Mouse (Mus musculus) thymus, postnatal 4 days (tissue): ENCODE measurements at regions not wholly inside any gene's neighbourhood (a gene's known extent, or its start where the extent isn't known, plus 50 kb on each side); places are given as distances from the start of the nearest gene placed in this dataset.

Source experiments
- DNase-seq: peaks from one replicate; pipeline ENCODE4 v3.0.0; 2021

DNA sequence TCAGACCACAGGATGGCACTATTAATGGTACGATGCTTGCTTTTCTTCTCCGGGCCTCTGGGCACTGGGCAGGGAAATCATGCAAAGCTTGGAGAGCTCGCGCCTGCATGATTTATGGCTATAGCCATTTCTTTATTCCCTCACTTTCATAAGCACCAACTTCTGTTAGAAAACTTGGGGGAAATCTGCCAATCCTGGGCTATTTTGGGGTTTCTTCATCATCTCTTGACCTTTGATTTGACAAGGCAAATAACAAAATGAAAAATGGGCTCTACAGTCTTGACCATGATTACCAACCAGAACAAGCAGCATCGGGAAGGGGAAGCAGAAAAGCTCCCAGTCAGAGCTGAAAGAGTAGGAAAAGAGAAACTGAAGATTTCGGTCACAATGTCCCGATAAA, 57.1 kb upstream of the Fbxl4 start:
- DNase-seq = no peak

- DNase-seq = no peak
Measured at GRCm38 (mm10) chr4:22301148-22301942, 56.0 kb upstream of the Fbxl4 start.

GRCm38 (mm10) chr4:22301943-22302215, 55.5 kb upstream of the Fbxl4 start:
- no peak for DNase-seq

DNA sequence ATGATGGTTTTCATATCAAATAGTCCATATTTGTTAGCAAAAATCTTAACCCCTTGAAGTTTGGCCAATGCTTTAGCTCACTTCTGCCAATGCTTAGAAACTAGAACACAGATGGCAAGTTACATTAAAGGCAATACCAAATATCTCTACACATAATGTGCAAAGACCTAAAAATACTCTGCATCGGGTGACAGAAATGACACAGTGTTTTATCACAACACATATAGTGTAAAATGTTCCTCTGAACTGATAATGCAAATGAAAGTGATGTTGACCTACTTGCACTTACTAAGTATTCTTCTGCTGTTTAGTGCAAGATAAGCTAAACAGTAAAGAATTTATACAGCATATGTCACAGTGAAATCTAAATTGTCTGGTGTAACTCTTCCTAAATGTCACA, 55.1 kb upstream of the Fbxl4 start:
- DNase-seq = no peak
